Mouse (Mus musculus) Muller cell, postnatal 12 days (primary cell): Measurements from ENCODE around the gene Gm45837.

Experiments used
- DNase-seq: peaks from one replicate; pipeline ENCODE4 v3.0.0-alpha.2; 2015; ENCODE audit errors: inconsistent ontology term

The Gm45837 gene

DNA sequence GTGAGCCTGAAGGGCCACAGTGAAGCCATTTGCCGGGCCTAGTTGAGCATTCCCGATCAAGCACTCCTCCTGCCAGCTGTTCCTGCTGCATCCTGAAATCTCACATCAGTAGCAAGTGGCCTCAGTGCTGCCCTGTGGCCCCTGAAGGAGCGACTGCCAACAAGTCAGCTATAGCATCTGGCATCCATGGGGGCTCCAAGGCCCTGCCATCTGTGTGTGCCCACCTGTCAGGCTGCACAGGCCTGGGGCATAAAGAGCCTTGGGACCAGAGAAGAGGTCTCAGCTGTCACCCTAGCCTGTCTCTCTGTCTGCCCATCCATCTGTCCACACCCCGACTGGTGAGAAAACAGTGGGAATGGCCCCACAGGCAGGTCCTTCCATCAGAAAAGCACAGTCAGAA, 54.2 kb downstream of the Gm45837 start:
- DNase-seq = no peak

DNA sequence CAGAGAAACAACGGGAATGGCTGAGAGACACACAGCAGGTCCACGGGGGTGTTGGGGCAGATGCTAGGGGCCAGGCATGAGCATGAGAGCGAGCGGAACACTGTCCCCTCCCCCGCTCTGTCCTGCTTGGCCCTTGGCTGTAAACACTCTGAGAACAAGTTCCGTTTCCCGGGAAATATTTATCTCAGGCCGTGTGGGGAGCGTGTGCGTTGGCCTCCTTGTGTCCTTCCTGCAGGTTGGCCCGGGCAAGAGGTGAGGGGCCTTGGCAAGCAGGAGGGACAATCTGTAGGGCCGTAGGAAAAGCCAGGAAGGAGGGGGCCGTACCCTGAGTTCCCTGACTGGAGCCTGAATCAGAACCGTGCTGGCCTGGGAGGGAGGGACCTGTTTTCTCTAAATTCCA, 54.7 kb downstream of the Gm45837 start:
- no peak for DNase-seq

GRCm38 (mm10) chr7:101465850-101466580, 55.3 kb downstream of the Gm45837 start:
- no peak for DNase-seq

DNA sequence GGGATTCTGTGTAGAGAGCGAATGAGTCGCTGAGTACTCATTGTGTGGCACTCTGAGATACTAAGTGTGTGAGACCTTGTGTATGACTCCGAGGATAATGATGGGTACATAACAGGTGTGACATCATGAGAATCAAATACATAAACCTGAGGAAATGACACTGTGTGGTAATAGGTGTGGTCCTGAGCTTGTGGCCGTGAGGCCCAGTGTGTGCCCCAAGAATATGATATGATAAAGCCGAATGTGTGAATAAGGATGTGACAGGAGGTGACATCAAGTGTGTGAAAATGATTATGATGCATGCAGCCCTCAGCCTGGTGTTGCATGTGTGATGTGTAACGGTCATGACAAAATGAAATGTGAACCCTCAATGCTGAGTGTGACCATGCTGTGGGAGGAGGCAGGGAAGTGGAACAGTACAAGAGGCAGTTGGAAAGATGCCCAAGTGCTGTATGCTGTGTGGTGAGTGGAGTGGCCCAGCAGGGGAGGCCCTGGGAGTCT, 55.9 kb downstream of the Gm45837 start:
- DNase-seq = no peak

- DNase-seq = no peak
Measured at GRCm38 (mm10) chr7:101471423-101471822, 60.7 kb downstream of the Gm45837 start.

DNA sequence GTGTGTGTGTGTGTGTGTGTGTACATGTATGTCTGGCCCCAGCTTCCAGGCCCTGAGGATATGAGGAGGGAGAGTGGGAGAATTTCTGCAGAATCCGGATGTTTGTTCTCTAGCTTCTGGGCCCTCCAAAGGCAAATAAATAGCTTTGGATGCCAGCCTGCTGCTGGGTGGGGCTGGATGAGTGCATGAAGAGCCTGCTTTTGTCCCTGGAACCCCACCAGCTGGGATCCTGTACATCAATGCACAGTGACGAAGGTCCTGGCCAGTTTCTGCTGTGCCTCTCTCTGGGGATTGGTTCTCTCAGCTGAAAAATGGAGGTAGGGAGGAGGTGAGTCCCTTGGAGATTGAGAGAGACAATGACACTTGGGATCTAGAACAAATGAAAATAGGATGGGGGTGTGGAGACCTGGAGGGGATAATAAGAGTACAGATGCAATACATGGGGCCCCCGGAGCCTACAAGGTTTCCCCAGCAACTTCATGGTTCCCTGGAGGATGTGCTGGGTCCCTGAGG, 61.3 kb downstream of the Gm45837 start:
- no peak for DNase-seq

GRCm38 (mm10) chr7:101472598-101473558, 62.2 kb downstream of the Gm45837 start:
- no peak for DNase-seq

DNA sequence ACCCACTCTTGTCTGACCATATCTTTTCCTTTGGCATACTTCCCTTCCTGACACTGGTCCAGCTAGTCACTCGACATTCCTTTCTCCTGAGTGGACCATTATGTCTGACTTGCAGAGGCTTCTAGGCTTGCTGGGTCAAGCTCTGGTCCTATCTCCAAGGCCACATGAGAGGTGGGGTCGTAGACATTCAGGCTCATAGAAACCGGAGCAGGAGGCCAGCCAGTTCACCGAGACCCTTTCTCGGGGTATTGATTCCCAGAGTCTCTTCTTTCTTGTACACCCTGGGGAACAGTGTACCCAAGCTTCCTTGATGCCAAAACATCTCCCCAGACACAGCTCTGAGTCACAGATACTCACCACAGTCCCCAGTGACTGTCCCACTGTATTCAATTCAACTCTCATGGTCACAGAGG, 63.7 kb downstream of the Gm45837 start:
- peak; percentile 80 for DNase-seq

GRCm38 (mm10) chr7:101476028-101476427, 65.3 kb downstream of the Gm45837 start:
- DNase-seq = no peak

GRCm38 (mm10) chr7:101476493-101476892, 65.8 kb downstream of the Gm45837 start:
- no peak for DNase-seq

- DNase-seq = no peak
Measured at GRCm38 (mm10) chr7:101477200-101477599, 66.5 kb downstream of the Gm45837 start.

DNA sequence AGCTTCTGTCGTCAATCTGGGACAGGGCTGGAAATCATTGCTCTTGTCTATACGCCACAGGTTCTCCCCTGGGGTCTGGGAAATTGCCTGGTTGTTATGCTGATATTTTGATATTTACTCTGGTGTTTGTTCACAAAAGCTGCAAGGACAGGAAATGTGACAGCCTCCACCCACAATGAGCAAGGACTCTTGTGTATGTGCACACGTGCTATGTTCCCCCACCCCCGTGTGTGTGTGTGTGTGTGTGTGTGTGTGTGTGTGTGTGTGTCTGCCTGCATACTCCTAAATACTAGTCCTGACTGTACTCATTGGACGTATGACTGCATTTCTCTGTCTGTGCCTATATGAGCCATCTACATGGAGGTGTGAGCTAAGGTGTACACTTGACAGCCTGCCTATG, 67.4 kb downstream of the Gm45837 start:
- DNase-seq = no peak

DNA sequence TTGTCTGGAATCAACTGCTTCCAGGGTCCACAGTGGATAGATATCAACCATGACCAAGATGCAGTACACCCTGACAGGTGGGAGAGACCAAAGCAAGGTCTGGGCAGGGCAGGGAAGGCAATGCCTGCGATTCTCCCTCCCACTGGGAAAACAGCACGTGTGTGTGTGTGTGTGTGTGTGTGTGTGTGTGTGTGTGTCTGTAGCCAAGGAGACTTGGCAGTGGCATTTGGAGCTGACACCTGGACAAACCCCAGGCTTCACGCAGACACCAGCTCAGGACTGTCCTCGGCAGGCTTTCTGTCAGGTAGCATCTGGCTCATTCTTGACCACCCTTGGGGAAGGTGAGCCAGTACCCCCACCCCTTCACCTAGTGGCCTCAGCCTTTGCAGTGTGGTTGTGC, 69.2 kb downstream of the Gm45837 start:
- no peak for DNase-seq

DNA sequence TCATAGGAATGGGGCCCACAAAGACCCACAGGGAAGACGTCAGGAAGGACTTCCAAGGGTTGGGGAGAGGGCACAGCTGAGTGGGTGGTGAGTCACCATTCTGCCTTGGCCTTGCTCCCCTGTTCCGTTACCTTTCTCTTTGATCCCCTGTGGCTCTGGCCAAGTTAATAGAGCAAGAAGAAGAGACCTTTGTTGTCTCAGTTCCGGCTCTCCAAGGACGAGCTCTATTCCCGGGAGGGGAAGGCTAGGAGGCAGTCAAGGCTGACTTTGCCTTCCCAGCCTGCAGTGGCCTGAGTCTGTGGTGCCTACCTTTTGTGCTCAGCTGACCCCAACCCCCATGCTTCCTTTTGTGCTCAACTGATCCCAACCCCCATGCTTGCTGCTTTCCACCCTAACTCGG, 70.0 kb downstream of the Gm45837 start:
- no peak for DNase-seq

DNA sequence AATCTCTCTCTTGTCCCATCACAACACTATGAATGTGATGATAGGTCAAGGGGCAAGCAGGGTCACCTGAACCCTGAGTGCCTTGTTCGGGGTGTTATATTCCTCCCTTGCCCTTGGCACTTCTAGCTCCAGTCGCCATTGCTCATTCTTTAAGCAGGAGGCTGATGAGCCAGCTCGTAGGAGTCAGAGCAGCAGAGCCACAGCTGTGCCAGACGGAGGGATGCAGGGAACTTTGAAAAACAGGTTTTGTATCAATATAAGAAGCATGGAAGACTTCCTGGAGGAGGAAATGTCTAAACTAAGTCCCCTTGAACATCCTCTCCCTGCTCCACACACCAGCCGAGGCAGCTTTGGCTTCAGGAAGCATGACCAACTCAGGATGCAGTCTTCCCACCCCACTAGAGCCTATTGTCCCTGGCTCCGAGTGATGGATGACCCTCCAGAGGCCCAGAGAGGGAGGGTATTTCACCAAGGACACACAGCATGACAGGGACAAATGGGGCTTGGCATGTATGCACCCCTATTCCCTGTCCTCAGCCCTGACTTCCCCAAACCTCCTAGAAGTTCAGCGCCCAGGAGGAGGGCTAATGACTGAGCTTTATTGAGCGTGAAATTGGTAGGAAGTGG, 71.3 kb downstream of the Gm45837 start:
- DNase-seq = no peak

- no peak for DNase-seq
Measured at GRCm38 (mm10) chr7:101482499-101483081, 71.9 kb downstream of the Gm45837 start.

- no peak for DNase-seq
Measured at GRCm38 (mm10) chr7:101483498-101484115, 72.9 kb downstream of the Gm45837 start.

- DNase-seq = no peak
Measured at GRCm38 (mm10) chr7:101487102-101487501, 76.4 kb downstream of the Gm45837 start.

DNA sequence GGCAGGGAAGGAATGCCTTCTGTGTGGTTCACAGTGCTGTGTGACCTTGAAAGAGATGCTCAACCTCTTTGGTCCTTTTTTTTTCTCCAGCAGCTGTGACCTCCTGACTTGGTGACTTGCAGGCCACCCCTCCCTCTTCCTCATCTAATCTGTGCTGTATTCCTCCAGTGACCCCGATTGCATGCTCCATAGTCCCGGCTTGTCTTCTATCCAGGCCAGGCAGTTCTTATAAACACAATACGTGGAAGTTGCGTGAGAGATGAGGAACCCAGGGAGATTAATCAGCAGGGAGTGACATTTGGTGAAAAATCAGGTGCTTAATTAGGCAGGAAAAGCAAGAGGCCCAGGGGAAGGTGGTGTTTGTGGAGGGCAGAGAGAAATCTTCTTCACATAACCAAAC, 80.3 kb downstream of the Gm45837 start:
- no peak for DNase-seq

- no peak for DNase-seq
Measured at GRCm38 (mm10) chr7:101498385-101498784, 87.7 kb downstream of the Gm45837 start.

- DNase-seq = no peak
Measured at GRCm38 (mm10) chr7:101499251-101499650, 88.6 kb downstream of the Gm45837 start.
